Mouse (Mus musculus) midbrain, embryonic 15.5 days (tissue): ENCODE results near the gene Mgat5. TPM values are rescaled to one million over a fixed set of nuclear protein-coding genes. Genes with fewer than 3 reads are reported as not detected.
A peak's percentile ranks its signal among the peaks of the same experiment; 100 is the strongest.

Source experiments
- ATAC-seq: fragments of 200-750 bp; cut with Nextera tagmentation; replicated peaks from 2 replicates; pipeline ENCODE4 v1.8.0; 2017; ENCODE audit warnings: moderate TSS enrichment
- H3K27ac ChIP-seq: fragments of 300-500 bp; sonication (generic); 2 replicates; pipeline ENCODE4 v1.5.1; 2015; ENCODE audit warnings: mild to moderate bottlenecking, inconsistent platforms
- H3K27me3 ChIP-seq: fragments of 300-500 bp; sonication (generic); replicated peaks from 2 replicates; pipeline ENCODE4 v1.6.1; 2015; ENCODE audit warnings: inconsistent platforms
- H3K36me3 ChIP-seq: fragments of 300-500 bp; sonication (generic); replicated peaks from 2 replicates; pipeline ENCODE4 v1.6.1; 2015; ENCODE audit warnings: inconsistent platforms
- H3K4me1 ChIP-seq: fragments of 300-500 bp; sonication (generic); 2 replicates; pipeline ENCODE4 v1.6.1; 2015; ENCODE audit warnings: inconsistent platforms
- H3K4me2 ChIP-seq: fragments of 300-500 bp; sonication (generic); 2 replicates; pipeline ENCODE4 v1.6.1; 2015; ENCODE audit warnings: inconsistent platforms, mild to moderate bottlenecking, moderate library complexity
- H3K4me3 ChIP-seq: fragments of 300-500 bp; sonication (generic); 2 replicates; pipeline ENCODE4 v1.5.1; 2015; ENCODE audit warnings: mild to moderate bottlenecking, inconsistent platforms
- H3K9ac ChIP-seq: fragments of 300-500 bp; sonication (generic); 2 replicates; pipeline ENCODE4 v1.6.1; 2015; ENCODE audit warnings: mild to moderate bottlenecking, inconsistent platforms
- H3K9me3 ChIP-seq: fragments of 300-500 bp; sonication (generic); 2 replicates; pipeline ENCODE4 v1.6.1; 2016; ENCODE audit warnings: inconsistent platforms
- WGBS: fragments of 180-500 bp; shearing (Covaris S2); methylation state at CpG from one replicate; pipeline ENCODE4 v1.1.7; 2015; ENCODE audit warnings: mixed read lengths; 5-methylcytosine and 5-hydroxymethylcytosine counted together
- polyA plus RNA-seq: library from polyadenylated mRNA; unstranded; fragments of >200 nt; fragmentation: Nextera tagmentation; extraction: Ambion mirVana; gene quantifications from 2 replicates; pipeline ENCODE4 v1.2.1, GENCODE M21; 2015

Mgat5 gene
- polyA plus RNA-seq, 1 experiment from 2014 or later, result 17.0 TPM

- Histone ChIP-seq H3K9me3 (no peaks in the 10 kb centered on the region), H3K4me2 (no peak overlapping the region), H3K4me3 (no peak overlapping the region), H3K9ac (no peak overlapping the region), H3K27ac (no peak overlapping the region), H3K4me1 (no peaks in the 10 kb centered on the region), H3K36me3 (no peaks in the 10 kb centered on the region), H3K27me3 (no peaks in the 10 kb centered on the region)
- WGBS, result 89% methylated on average over 7 of the region's 7 CpGs
- ATAC-seq, result no peak
These were observed 158.8 kb downstream of the Mgat5 start for GRCm38 (mm10) chr1:127363638-127364037.

- H3K4me1 ChIP-seq, result no peaks in the 10 kb centered on the region
- H3K27ac ChIP-seq, result no peak overlapping the region
- WGBS, result 88% methylated on average over 5 of the region's 5 CpGs
- H3K4me3 ChIP-seq, result no peak overlapping the region
- no peaks in the 10 kb centered on the region for H3K9me3 ChIP-seq
- H3K9ac ChIP-seq, result no peak overlapping the region
- no peaks in the 10 kb centered on the region for H3K27me3 ChIP-seq
- H3K4me2 ChIP-seq, result no peak overlapping the region
- no peak for ATAC-seq
- no peaks in the 10 kb centered on the region for H3K36me3 ChIP-seq
These were observed 160.9 kb downstream of the Mgat5 start for GRCm38 (mm10) chr1:127365706-127366105.

GRCm38 (mm10) chr1:127366111-127366510 is 161.3 kb downstream of the Mgat5 start:
- ATAC-seq, result no peak
- WGBS, result 68% methylated on average over 10 of the region's 10 CpGs
- no peaks in the 10 kb centered on the region for H3K36me3 ChIP-seq
- no peak overlapping the region for H3K4me3 ChIP-seq
- no peak overlapping the region for H3K27ac ChIP-seq
- no peak overlapping the region for H3K4me2 ChIP-seq
- H3K9me3 ChIP-seq, result no peaks in the 10 kb centered on the region
- no peaks in the 10 kb centered on the region for H3K4me1 ChIP-seq
- no peaks in the 10 kb centered on the region for H3K27me3 ChIP-seq
- no peak overlapping the region for H3K9ac ChIP-seq

- 85% methylated on average over 8 of the region's 8 CpGs for WGBS
- ATAC-seq, result no peak
- no peak overlapping the region for H3K4me2 ChIP-seq
- H3K36me3 ChIP-seq, result no peaks in the 10 kb centered on the region
- H3K4me3 ChIP-seq, result no peak overlapping the region
- H3K27me3 ChIP-seq, result no peaks in the 10 kb centered on the region
- H3K9ac ChIP-seq, result no peak overlapping the region
- H3K4me1 ChIP-seq, result peaks cover 6% of the 10 kb centered on the region
- no peaks in the 10 kb centered on the region for H3K9me3 ChIP-seq
- H3K27ac ChIP-seq, result no peak overlapping the region
These were observed 163.7 kb downstream of the Mgat5 start for GRCm38 (mm10) chr1:127368513-127368912.

GRCm38 (mm10) chr1:127369538-127369937 is 164.7 kb downstream of the Mgat5 start:
- Histone ChIP-seq H3K4me3 (no peak overlapping the region), H3K27ac (no peak overlapping the region), H3K9ac (no peak overlapping the region), H3K36me3 (no peaks in the 10 kb centered on the region), H3K4me2 (no peak overlapping the region), H3K9me3 (no peaks in the 10 kb centered on the region), H3K27me3 (no peaks in the 10 kb centered on the region), H3K4me1 (peaks cover 14% of the 10 kb centered on the region)
- 95% methylated on average over 5 of the region's 5 CpGs for WGBS
- ATAC-seq, result no peak

GRCm38 (mm10) chr1:127372096-127372495 is 167.3 kb downstream of the Mgat5 start:
- no peak for ATAC-seq

GRCm38 (mm10) chr1:127373559-127373958 is 168.7 kb downstream of the Mgat5 start:
- no peak overlapping the region for H3K9ac ChIP-seq
- no peak overlapping the region for H3K4me2 ChIP-seq
- peak overlapping the region; percentile 40 for H3K27ac ChIP-seq
- H3K27me3 ChIP-seq, result no peaks in the 10 kb centered on the region
- H3K9me3 ChIP-seq, result no peaks in the 10 kb centered on the region
- 0 out of 2 replicates have a peak, but pooled peaks have one; percentile 17 for ATAC-seq
- 30% methylated on average over 5 of the region's 5 CpGs for WGBS
- H3K4me1 ChIP-seq, result peaks cover 15% of the 10 kb centered on the region
- no peaks in the 10 kb centered on the region for H3K36me3 ChIP-seq
- H3K4me3 ChIP-seq, result no peak overlapping the region

More at GRCm38 (mm10) chr1:127372096-127372495, 167.3 kb downstream of the Mgat5 start:
- 86% methylated on average over 4 of the region's 4 CpGs for WGBS
- Histone ChIP-seq H3K4me3 (no peak overlapping the region), H3K4me2 (no peak overlapping the region), H3K27me3 (no peaks in the 10 kb centered on the region), H3K9ac (no peak overlapping the region), H3K9me3 (no peaks in the 10 kb centered on the region), H3K27ac (no peak overlapping the region), H3K4me1 (peaks cover 15% of the 10 kb centered on the region), H3K36me3 (no peaks in the 10 kb centered on the region)

- H3K4me2 ChIP-seq, result no peak overlapping the region
- H3K9me3 ChIP-seq, result no peaks in the 10 kb centered on the region
- no peaks in the 10 kb centered on the region for H3K27me3 ChIP-seq
- peaks cover 17% of the 10 kb centered on the region for H3K4me1 ChIP-seq
- H3K9ac ChIP-seq, result no peak overlapping the region
- ATAC-seq, result no peak
- H3K4me3 ChIP-seq, result no peak overlapping the region
- H3K27ac ChIP-seq, result peak overlapping the region; percentile 40; the same call in 1 of the 2 replicates
- H3K36me3 ChIP-seq, result no peaks in the 10 kb centered on the region
- 73% methylated on average over 3 of the region's 3 CpGs for WGBS
These were observed 169.3 kb downstream of the Mgat5 start for GRCm38 (mm10) chr1:127374157-127374556.

GRCm38 (mm10) chr1:127380140-127380539 is 175.3 kb downstream of the Mgat5 start:
- Histone ChIP-seq H3K4me1 (peaks cover 22% of the 10 kb centered on the region), H3K36me3 (0 out of 2 replicates have a peak, but pooled peaks cover 3% of the 10 kb centered on the region), H3K4me3 (no peak overlapping the region), H3K9me3 (no peaks in the 10 kb centered on the region), H3K27me3 (no peaks in the 10 kb centered on the region), H3K27ac (peak overlapping the region; percentile 12; the same call in 1 of the 2 replicates), H3K4me2 (no peak overlapping the region), H3K9ac (no peak overlapping the region)
- WGBS, result 19% methylated on average over 4 of the region's 4 CpGs
- peak; percentile 55 for ATAC-seq

- no peak overlapping the region for H3K4me3 ChIP-seq
- 0 out of 2 replicates have a peak, but pooled peaks cover 3% of the 10 kb centered on the region for H3K36me3 ChIP-seq
- 48% methylated on average over 13 of the region's 13 CpGs for WGBS
- peak overlapping the region; percentile 45; the same call in 1 of the 2 replicates for H3K27ac ChIP-seq
- ATAC-seq, result peak; percentile 43
- peaks cover 22% of the 10 kb centered on the region for H3K4me1 ChIP-seq
- H3K9ac ChIP-seq, result no peak overlapping the region
- H3K9me3 ChIP-seq, result no peaks in the 10 kb centered on the region
- no peak overlapping the region for H3K4me2 ChIP-seq
- H3K27me3 ChIP-seq, result no peaks in the 10 kb centered on the region
These were observed 176.1 kb downstream of the Mgat5 start for GRCm38 (mm10) chr1:127380749-127381501.

- ATAC-seq, result no peak
These were observed 178.3 kb downstream of the Mgat5 start for GRCm38 (mm10) chr1:127383071-127383470.

GRCm38 (mm10) chr1:127387226-127387625 is 182.4 kb downstream of the Mgat5 start:
- Histone ChIP-seq H3K4me2 (no peak overlapping the region), H3K36me3 (peaks cover 9% of the 10 kb centered on the region; the same call in 1 of the 2 replicates), H3K4me3 (no peak overlapping the region), H3K27me3 (no peaks in the 10 kb centered on the region), H3K4me1 (no peaks in the 10 kb centered on the region), H3K9me3 (no peaks in the 10 kb centered on the region), H3K27ac (no peak overlapping the region), H3K9ac (no peak overlapping the region)
- no peak for ATAC-seq
- 60% methylated on average over 7 of the region's 7 CpGs for WGBS

More at GRCm38 (mm10) chr1:127383071-127383470, 178.3 kb downstream of the Mgat5 start:
- H3K27ac ChIP-seq, result no peak overlapping the region
- no peak overlapping the region for H3K4me3 ChIP-seq
- no peaks in the 10 kb centered on the region for H3K27me3 ChIP-seq
- H3K4me2 ChIP-seq, result no peak overlapping the region
- H3K36me3 ChIP-seq, result 0 out of 2 replicates have a peak, but pooled peaks cover 3% of the 10 kb centered on the region
- peaks cover 22% of the 10 kb centered on the region for H3K4me1 ChIP-seq
- H3K9me3 ChIP-seq, result no peaks in the 10 kb centered on the region
- H3K9ac ChIP-seq, result no peak overlapping the region
- WGBS, result 74% methylated on average over 7 of the region's 7 CpGs

GRCm38 (mm10) chr1:127387661-127388060 is 182.8 kb downstream of the Mgat5 start:
- no peak overlapping the region for H3K27ac ChIP-seq
- H3K27me3 ChIP-seq, result no peaks in the 10 kb centered on the region
- H3K9me3 ChIP-seq, result no peaks in the 10 kb centered on the region
- H3K4me1 ChIP-seq, result no peaks in the 10 kb centered on the region
- no peak for ATAC-seq
- WGBS, result 78% methylated on average over 9 of the region's 9 CpGs
- peaks cover 10% of the 10 kb centered on the region; the same call in 1 of the 2 replicates for H3K36me3 ChIP-seq
- H3K9ac ChIP-seq, result no peak overlapping the region
- H3K4me3 ChIP-seq, result no peak overlapping the region
- no peak overlapping the region for H3K4me2 ChIP-seq
